Comparison of ENCODE assay signal across 9 mouse cellular contexts in the genomic region with DNA sequence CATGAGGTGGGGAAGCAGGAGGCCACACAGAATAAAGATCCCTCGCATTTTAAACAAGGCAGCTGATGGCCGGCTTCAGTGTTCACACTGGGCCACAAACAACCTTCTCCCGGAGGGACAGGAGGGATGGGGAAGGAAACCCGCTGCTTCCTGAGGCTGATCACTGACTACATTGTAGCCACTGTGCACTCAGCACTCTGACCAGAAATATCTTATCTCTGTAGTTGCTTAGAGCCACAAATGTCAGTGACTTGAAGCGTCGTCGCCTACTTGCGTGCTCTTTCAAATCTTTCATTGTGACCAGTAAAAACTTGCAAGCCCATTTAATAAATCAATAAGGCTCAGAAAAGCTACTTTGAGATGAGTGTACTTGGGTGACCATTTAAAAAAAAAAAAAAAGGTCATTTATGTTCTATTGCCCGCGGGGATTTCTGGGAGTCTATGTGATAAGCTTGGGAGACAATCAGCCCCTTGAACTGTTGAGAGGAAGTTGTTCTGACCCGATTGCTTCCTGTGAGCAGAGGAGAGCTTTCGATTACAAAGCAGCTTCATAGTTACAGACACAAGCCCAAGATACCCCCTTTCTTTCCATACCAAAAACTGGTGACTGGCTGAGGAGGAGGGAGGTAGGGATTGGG. TPM values are rescaled to one million over a fixed set of nuclear protein-coding genes. Genes with fewer than 3 reads are reported as not detected.
A peak's percentile ranks its signal among the peaks of the same experiment; 100 is the strongest.
DNase-seq lines count a peak whose midpoint lies in the region; ATAC-seq and TF ChIP-seq lines count a peak whose summit lies in the region.
"Had no signal": no experiment of that assay in that cellular context is flagged by ENCODE, and none has a peak within 500 bp of the region (broad histone marks: within the 10 kb centered on the region; RNA-seq: fewer than 3 reads in every experiment).

No protein-coding gene starts in this region.

- ATAC-seq in heart, embryonic 16.5 days (replicated peaks; ENCODE audit: extremely low read depth, insufficient read depth, low FRiP score), result 0 out of 2 replicates have a peak, but pooled peaks have one; percentile 39
- ATAC-seq in lung, postnatal 0 days, result 0 out of 2 replicates have a peak, but pooled peaks have one; percentile 1
- ATAC-seq in megakaryocyte progenitor cell, adult 5-6 weeks (replicated peaks; ENCODE audit: poor library complexity), result peak; percentile 49

- H3K4me3 ChIP-seq in heart, embryonic 16.5 days (ENCODE audit: low read length), result no peak overlapping the region
- H3K4me3 ChIP-seq in lung, postnatal 0 days (ENCODE audit: low read depth, low read length), result no peak overlapping the region
- H3K4me3 ChIP-seq in left cerebral cortex, adult 2 months, result no peak overlapping the region

- no peaks in the 10 kb centered on the region for H3K36me3 ChIP-seq in heart, embryonic 16.5 days (ENCODE audit: control insufficient read depth, insufficient read depth)
- no peaks in the 10 kb centered on the region for H3K36me3 ChIP-seq in lung, postnatal 0 days (ENCODE audit: insufficient read depth, low read length)

- DNase-seq in heart, postnatal 14 days, result no peak
- no peak for DNase-seq in lung, postnatal 0 days (ENCODE audit: low spot score)
- no peak for DNase-seq in lung, postnatal 14 days
- peak; percentile 19 for DNase-seq in MEL-GATA-1-ER (ENCODE audit: extremely low read depth, low read depth)
- no peak for DNase-seq in left cerebral cortex, adult 2 months (ENCODE audit: extremely low spot score in 1 of 2, low spot score in 2 of 2)
- DNase-seq: cerebellum, postnatal 10 days; right cerebral cortex, adult 18-20 months had no signal

- peak overlapping the region; percentile 38 for H3K4me2 ChIP-seq in heart, embryonic 16.5 days (ENCODE audit: low read depth, low read length)
- peak overlapping the region; percentile 27; the same call in 1 of the 2 replicates for H3K4me2 ChIP-seq in lung, postnatal 0 days (replicated peaks; ENCODE audit: low read depth, low read length)

- H3K9ac ChIP-seq in heart, embryonic 16.5 days (ENCODE audit: low read length), result no peak overlapping the region
- no peak overlapping the region for H3K9ac ChIP-seq in lung, postnatal 0 days (replicated peaks; ENCODE audit: low read depth)

- WGBS in heart, embryonic 16.5 days, result 16% methylated on average over 12 of the region's 12 CpGs
- WGBS in lung, postnatal 0 days, result 25% methylated on average over 12 of the region's 12 CpGs

- TF ChIP-seq CTCF in lung, postnatal 0 days (IDR thresholded peaks at IDR 0.05), result no peak
- no peak for TF ChIP-seq CTCF in left cerebral cortex, adult 2 months (IDR thresholded peaks at IDR 0.05)

- H3K27ac ChIP-seq in heart, embryonic 16.5 days (ENCODE audit: low read length), result peak overlapping the region; percentile 77
- peak overlapping the region; percentile 38; the same call in 1 of the 2 replicates for H3K27ac ChIP-seq in lung, postnatal 0 days (ENCODE audit: low read length)
- H3K27ac ChIP-seq in left cerebral cortex, adult 2 months, result no peak overlapping the region

- H3K4me1 ChIP-seq in heart, embryonic 16.5 days (ENCODE audit: control insufficient read depth, insufficient read depth, low read length), result peaks cover 10% of the 10 kb centered on the region
- H3K4me1 ChIP-seq in lung, postnatal 0 days (ENCODE audit: insufficient read depth, low read depth, low read length), result peaks cover 7% of the 10 kb centered on the region; the same call in 1 of the 2 replicates

- H3K9me3 ChIP-seq in heart, embryonic 16.5 days (replicated peaks; ENCODE audit: control insufficient read depth, low read length), result no peaks in the 10 kb centered on the region
- no peaks in the 10 kb centered on the region for H3K9me3 ChIP-seq in lung, postnatal 0 days (ENCODE audit: low read length)

- TF ChIP-seq EP300 in lung, postnatal 0 days (IDR thresholded peaks at IDR 0.05), result no peak

- intact Hi-C loops in heart, postnatal 14 days (cut with DNase I), result loop anchor here (5.0 kb wide), 1 partner anchor 50 kb away; a partner anchor contains a TSS
- intact Hi-C loops in left cerebral cortex, adult 2 months (cut with DNase I), result no loop called here

- H3K27me3 ChIP-seq in heart, embryonic 16.5 days (ENCODE audit: control insufficient read depth, insufficient read depth, low read length), result peaks cover 15% of the 10 kb centered on the region
- H3K27me3 ChIP-seq in lung, postnatal 0 days (replicated peaks; ENCODE audit: insufficient read depth, low read length), result no peaks in the 10 kb centered on the region

RNA-seq across cellular contexts. Expression of a gene that starts 47.4 kb away (rescaled TPM):
- 7.8 and 8.3 TPM in 2 replicates for polyA plus RNA-seq in heart, embryonic 16.5 days (2015; fragmentation: Nextera tagmentation; extraction: Ambion mirVana)
- 10 to 100 TPM in 1 of 2 experiments, 1 to 10 TPM in 1; 8.5 to 10.7 TPM for total RNA-seq in heart, postnatal 14 days (2021)
- polyA plus RNA-seq in lung, postnatal 0 days (2015; fragmentation: Nextera tagmentation; extraction: Ambion mirVana), result 8.9 and 9.4 TPM in 2 replicates
- total RNA-seq in megakaryocyte progenitor cell, adult 5-6 weeks (2015), result 0.30 and 0.37 TPM in 2 replicates
- total RNA-seq in megakaryocyte progenitor cell, adult 5-6 weeks (2017), result 0.58 and 1.5 TPM in 2 replicates
- total RNA-seq in left cerebral cortex, adult 2 months (2021), result 10 to 100 TPM in 1 of 2 experiments, 1 to 10 TPM in 1; 9.6 to 10.5 TPM
